Mouse (Mus musculus): ENCODE data around the gene Gas7. TPM values are rescaled to one million over a fixed set of nuclear protein-coding genes. Genes with fewer than 3 reads are reported as not detected.

Gene Gas7
- total RNA-seq, 4 experiments from 2014 or later: 7.8 to 10.3 (median 8.3) TPM

- no peak for DNase-seq (ENCODE audit: low spot score)
These were observed 32.9 kb downstream of the Gas7 start for GRCm38 (mm10) chr11:67488156-67488555.

GRCm38 (mm10) chr11:67489647-67490175 lies 34.5 kb downstream of the Gas7 start:
- DNase-seq (ENCODE audit: low spot score): peak; percentile 13

DNA sequence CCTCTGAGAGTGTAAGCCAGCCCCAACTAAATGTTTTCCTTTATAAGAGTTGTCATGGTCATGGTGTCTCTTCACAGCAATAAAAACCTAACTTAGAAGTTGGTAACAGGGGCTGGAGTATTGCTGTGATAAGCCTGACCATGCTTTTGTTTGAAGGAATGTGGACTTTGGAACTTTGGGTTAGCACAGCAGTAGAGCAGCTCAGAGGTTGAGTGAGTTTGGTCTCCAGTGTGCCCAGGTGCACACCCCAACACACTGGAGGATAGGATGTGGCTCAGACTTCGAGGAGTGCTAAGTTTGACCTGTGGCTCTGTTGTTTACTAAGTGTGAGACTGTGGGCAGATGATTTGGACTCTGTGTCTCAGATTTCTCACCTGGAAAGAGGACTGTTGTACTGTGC lies 41.6 kb downstream of the Gas7 start:
- DNase-seq (ENCODE audit: low spot score): no peak

GRCm38 (mm10) chr11:67500115-67500514 lies 44.9 kb downstream of the Gas7 start:
- DNase-seq (ENCODE audit: low spot score): no peak

DNA sequence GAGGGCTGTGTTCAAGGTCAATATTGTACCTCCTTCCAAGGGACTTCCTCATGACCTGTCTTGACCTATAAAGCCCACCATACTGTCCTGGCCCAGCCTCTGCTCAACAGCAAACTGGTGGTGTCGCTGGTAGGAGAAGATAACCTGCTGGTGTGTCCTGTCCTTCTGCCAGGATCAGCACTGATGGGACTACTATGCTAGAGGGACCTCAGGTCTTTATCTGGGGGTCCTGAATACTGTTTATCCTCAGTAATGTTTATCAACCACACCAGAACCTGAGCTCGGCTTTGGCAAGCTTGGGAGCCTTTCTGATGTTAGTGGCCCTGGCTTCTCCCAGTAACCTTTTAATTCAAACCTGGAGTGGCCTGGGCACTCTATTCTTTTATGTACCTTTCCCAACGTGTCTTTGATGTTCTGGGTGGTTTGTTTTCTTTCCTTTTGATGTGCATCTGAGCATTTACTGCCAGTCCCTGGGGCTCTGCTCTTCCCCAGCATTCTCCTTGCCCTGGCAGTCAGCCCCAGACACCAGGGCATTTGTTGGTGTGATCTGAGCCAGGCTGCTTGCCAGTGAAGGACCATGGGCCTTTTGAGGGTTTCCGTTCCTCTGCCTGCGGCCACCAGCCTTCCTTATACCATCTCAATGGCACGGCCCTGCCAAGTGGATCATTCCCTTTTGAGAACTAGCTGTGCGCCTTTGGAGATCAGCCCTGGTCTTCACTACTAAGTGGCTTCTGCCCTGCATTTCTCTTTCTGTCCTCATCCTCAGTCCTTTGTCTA lies 46.4 kb downstream of the Gas7 start:
- no peak for DNase-seq (ENCODE audit: low spot score)

DNA sequence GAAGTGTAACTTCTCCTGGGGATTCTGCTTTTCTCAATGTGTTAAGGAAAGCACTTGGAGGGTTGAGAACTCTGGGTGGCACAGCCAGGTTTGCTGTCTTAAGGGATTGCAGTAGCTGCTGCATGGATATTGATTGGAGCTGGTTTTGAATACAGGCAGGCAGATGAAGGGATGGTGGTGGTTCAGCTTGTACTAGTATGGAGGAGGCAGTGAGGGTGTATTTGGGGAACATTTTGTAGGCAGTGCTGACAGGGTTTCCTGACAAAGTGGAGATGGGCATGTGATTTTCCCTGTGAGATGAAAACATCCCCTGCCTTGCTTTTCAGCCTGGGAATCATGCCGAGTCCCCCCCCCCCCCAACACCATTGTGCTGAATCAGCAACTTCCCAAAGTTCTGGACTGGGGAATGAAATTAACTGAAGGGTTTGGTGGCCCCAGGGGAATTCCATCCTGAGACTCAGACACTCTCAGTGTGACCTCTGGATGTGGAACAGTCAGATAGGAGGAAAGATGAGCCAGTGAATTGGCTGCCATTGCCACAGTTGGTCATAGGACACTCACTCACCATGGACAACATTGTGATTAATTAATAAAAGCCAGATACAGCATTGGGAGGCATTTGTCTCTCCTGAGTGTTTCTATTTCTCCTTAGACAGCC lies 54.1 kb downstream of the Gas7 start:
- no peak for DNase-seq (ENCODE audit: low spot score)

DNA sequence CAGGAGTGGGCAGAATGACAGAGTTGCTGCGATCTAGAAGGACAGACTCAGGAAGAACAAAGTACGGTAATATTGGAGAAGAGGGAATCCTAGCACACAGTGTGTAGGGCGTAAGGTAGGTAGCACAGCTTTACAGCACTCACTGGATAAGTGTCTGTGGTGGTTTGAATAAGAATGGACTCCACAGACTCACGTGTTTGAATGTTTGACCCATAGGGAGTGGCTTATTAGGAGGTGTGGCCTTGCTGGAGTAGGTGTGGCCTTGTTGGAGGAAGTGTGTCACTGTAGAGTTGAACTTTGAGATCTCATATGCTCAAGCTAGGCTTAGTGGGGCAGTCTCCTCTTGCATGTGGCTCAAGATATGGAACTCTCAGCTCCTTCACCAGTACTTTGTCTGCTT lies 55.6 kb downstream of the Gas7 start:
- no peak for DNase-seq (ENCODE audit: low spot score)

DNA sequence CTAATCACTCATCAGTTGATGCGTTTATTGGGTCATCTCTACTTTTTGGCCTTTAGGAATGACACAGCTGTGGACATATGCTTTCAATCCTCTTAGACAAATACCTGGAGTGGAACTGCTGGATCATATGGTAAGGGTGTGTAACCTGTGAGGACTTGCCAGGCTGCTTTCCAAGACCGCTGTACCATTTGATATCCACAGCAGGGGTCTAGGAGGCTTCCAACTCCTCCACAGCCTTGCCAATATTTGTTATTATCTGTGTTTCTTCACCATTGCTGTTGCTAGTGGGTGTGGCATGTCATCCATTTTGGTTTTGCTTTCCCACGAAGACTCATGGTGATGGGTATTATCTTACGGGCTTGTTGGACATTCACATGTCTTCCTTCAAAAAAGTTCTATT lies 57.8 kb downstream of the Gas7 start:
- DNase-seq (ENCODE audit: low spot score): no peak

DNA sequence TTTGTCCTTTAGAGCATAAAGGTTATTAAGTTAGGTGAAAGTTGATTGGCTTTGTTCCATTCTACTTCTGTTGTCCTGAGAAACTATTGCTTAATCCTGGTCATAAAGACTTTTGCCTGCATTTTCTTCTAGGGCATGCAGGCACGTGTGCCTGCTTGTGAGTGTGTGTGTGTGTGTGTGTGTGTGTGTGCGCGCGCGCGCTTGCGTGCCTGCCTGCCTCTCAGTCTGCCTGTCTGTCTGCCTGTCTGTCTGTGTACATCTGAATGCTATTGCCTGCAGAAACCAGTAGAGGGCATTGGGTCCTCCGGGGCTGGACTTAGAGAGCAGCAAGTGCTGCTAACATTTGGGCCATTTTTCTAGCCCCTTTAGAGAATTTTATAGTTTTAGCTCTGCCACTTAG lies 59.2 kb downstream of the Gas7 start:
- DNase-seq (ENCODE audit: low spot score): no peak

DNA sequence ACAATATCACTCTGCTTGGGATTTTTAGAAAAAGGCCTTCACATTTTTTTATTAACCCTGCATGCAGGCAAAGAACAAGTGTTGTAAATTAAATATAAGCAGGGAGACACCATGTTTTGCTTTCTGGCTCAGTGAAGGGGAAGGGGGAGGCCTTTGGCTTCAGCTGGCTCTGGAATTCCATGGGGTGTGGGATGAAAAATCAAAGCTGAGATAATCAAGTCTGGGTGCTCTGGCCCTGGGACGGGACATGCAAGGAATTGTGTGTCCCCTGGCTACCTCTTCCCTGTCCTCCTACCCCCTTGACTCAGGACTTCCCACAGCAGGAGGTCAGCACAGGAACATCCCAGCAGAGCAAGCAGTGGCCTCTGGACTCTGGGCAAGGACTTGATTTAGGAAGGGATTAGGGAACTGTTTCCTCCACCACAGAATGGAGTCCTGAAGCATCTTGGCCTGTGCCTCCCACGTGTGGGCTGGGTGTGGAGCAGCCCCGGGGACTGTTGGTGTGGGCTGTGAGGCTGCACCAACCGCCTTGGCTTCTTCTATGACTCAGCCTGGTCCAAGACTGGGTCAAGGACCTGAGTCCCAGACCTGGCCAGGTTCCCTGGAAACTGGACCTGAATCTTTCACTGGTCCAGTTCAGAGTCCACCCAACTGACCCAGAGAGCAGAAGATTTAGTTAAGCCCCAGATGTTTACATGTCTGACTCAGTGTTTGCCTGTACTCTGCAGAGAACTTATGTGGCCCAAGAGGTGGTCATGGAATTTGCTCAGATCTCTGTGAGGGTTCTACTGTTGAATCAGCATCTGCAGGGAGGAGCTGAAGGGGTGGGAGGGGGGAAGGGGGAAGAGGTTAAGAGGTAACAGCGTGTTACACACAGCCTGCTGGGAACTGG lies 60.0 kb downstream of the Gas7 start:
- no peak for DNase-seq (ENCODE audit: low spot score)

GRCm38 (mm10) chr11:67515912-67516305 lies 60.7 kb downstream of the Gas7 start:
- DNase-seq (ENCODE audit: low spot score): no peak

DNA sequence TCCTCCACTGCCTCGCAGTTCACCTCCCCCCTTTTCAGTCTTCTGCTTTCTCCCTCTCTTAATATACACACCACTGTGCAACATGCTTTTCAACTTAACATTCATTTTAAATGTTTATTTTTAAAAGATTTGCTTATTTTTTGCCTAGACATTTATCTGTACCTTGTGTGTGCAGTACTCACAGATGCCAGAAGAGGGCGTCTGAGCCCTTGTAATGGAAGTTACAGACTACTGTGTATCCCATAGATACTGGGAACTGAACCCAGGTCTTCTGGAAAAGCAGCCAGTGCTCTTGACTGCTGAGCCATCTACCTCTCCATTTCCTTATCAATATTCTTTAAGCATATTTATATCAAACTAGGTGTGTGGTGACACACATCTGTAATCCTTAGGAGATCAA lies 62.5 kb downstream of the Gas7 start:
- no peak for DNase-seq (ENCODE audit: low spot score)

- DNase-seq (ENCODE audit: low spot score): no peak
These were observed 63.7 kb downstream of the Gas7 start for GRCm38 (mm10) chr11:67518985-67519384.

- no peak for DNase-seq (ENCODE audit: low spot score)
These were observed 67.4 kb downstream of the Gas7 start for GRCm38 (mm10) chr11:67522671-67523070.

- DNase-seq (ENCODE audit: low spot score): no peak
These were observed 68.6 kb downstream of the Gas7 start for GRCm38 (mm10) chr11:67523806-67524205.

- no peak for DNase-seq (ENCODE audit: low spot score)
These were observed 69.5 kb downstream of the Gas7 start for GRCm38 (mm10) chr11:67524731-67525130.

DNA sequence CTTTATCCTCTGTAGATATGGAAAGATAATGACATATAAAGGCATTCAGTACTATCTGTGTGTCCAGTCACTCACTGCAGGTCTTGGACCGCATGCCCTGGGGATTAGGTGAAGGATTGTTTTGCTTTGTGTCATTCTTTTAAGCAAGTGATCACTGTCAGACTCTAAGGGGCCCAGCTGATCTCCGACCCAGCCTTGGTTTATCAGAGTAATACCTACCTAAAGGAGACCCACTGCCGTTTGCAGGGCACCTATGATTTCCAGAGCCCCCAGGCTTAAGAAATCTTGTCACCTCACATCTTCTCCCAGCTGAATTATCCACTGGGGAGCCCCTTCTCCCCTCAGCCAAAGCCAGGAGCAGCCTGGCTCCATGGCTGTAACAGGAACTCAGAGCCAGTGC lies 70.6 kb downstream of the Gas7 start:
- no peak for DNase-seq (ENCODE audit: low spot score)

DNA sequence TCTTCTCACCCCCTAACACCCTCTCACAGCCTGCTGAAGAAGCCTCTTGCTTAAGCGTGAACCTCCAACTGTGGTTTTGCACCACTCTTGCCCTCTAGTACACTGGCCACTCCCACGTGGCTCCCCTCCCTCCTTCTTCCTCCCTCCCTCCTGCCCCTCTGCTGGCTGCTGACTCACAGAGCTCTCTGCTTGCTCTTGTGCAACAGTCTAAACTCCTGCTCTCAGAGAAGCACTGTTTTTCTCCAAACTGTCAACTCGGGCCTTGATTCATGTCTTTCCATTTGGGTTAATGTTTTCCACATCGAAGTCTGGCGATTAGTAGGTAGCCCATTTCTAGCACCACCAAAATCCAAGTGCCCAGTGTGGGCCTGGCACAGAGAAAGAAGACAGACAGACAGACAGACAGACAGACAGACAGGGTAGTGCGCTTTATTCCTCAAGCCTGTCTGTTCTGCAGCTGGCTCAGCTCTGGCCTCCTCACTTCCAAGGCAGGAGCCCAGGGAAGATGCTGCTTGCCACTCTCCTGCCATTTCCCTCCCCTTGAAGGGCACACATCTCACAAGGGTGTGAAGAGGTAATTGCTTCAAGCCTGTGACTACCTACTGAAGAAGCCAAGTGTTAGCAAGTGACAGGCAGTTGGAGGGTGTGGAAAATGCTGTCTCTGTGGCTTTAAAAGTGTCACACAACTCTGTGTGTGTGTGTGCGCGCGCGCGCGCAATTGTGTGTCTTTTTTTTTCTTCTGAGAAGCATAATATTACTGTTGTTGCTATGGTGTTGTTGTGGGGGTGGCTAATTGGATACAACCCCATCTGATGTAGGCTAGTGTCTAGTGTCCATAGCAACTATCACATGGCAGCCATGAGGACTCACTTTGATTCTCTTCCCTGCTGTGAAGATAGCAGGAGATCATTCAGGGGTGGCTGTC lies 71.6 kb downstream of the Gas7 start:
- DNase-seq (ENCODE audit: low spot score): peak; percentile 57

GRCm38 (mm10) chr11:67531286-67531685 lies 76.0 kb downstream of the Gas7 start:
- no peak for DNase-seq (ENCODE audit: low spot score)

DNA sequence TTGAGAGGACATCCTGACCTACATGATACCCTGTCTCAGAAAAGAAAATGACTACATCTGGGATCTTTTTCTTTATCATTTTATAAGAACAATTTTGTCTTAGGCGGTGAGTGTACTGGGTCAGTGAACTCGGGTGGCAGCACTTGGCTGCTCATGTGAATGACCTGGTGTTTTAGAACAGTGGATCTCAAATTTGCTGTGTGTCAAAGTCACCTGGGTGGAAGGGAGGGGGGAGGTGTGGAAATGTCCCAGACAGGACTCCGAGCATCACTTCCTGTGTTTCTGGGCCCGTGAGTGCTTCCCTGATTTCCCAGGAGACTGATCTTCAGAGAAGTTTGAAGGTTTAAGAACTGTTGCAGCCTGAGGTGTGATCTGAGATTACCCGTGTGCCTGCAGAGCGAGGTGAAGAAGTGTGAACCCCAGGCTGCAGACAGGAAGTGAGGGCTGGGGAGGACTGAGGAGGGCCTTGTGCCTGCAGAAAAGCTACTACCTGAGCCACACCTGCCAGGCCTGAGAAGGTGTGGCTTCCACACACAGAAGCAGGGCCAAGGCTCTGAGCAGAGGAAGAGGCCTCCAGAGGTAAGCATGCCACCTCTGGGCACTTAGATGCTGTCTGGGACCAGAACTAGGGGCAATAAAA lies 76.8 kb downstream of the Gas7 start:
- DNase-seq (ENCODE audit: low spot score): no peak

DNA sequence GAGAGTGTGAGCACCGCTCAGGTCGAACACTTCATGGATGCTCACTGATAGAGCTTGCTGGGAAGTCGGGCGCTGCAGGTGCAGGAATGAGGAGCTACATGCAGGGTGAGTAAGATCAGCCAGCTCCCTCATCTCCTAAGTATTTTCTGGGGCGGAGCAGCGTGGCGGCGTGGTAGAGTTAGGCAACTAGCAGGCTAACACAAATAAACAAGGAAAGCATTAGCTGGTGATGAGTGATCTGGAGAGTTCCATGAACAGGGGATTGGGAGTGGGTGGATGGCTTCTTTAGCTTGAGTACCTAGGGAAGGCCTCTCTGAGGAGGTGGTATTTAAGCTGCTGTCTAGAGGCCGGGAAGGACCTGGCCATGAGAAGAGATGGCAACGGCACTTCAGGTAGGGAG lies 77.5 kb downstream of the Gas7 start:
- no peak for DNase-seq (ENCODE audit: low spot score)

Data from heart, adult 8-10 months (tissue).